Mouse (Mus musculus) cerebellum, postnatal 4 days (tissue): Measurements from ENCODE around the gene AL607142.1.
A peak's percentile ranks its signal among the peaks of the same experiment; 100 is the strongest.

ENCODE experiments used
- DNase-seq, 2 experiments: peaks; one replicate each; pipeline ENCODE4 v3.0.0; 2022; ENCODE audit warnings: low spot score in 2 of 2, mixed read lengths in 1 of 2

Gene AL607142.1

GRCm38 (mm10) chr4:120057529-120057928 lies 7.3 kb upstream of the AL607142.1 start:
- no peak for DNase-seq

- no peak for DNase-seq
Measured at GRCm38 (mm10) chr4:120058157-120058556, 6.6 kb upstream of the AL607142.1 start.

- no peak for DNase-seq
Measured at GRCm38 (mm10) chr4:120058794-120059193, 6.0 kb upstream of the AL607142.1 start.

GRCm38 (mm10) chr4:120061727-120062126 lies 3.1 kb upstream of the AL607142.1 start:
- no peak for DNase-seq

- DNase-seq = no peak
Measured at GRCm38 (mm10) chr4:120062198-120062597, 2.6 kb upstream of the AL607142.1 start.

- DNase-seq = no peak
Measured at GRCm38 (mm10) chr4:120062754-120063153, 2.0 kb upstream of the AL607142.1 start.

GRCm38 (mm10) chr4:120063353-120064124 lies 1.3 kb upstream of the AL607142.1 start:
- DNase-seq = no peak

- no peak for DNase-seq
Measured at GRCm38 (mm10) chr4:120066841-120067591, 2.2 kb downstream of the AL607142.1 start.

GRCm38 (mm10) chr4:120067592-120068235 lies 2.9 kb downstream of the AL607142.1 start:
- DNase-seq = no peak

GRCm38 (mm10) chr4:120068883-120069581 lies 4.2 kb downstream of the AL607142.1 start:
- no peak for DNase-seq

GRCm38 (mm10) chr4:120069582-120069980 lies 4.8 kb downstream of the AL607142.1 start:
- DNase-seq = no peak

- no peak for DNase-seq
Measured at GRCm38 (mm10) chr4:120071411-120071810, 6.6 kb downstream of the AL607142.1 start.

- no peak for DNase-seq
Measured at GRCm38 (mm10) chr4:120071842-120072507, 7.2 kb downstream of the AL607142.1 start.

GRCm38 (mm10) chr4:120074061-120074460 lies 9.3 kb downstream of the AL607142.1 start:
- peak in 1 of 2 experiments; percentile 41 for DNase-seq

GRCm38 (mm10) chr4:120077322-120077721 lies 12.5 kb downstream of the AL607142.1 start:
- no peak for DNase-seq

GRCm38 (mm10) chr4:120082527-120082926 lies 17.7 kb downstream of the AL607142.1 start:
- DNase-seq = no peak

GRCm38 (mm10) chr4:120083700-120084099 lies 18.9 kb downstream of the AL607142.1 start:
- no peak for DNase-seq

GRCm38 (mm10) chr4:120089536-120089935 lies 24.7 kb downstream of the AL607142.1 start:
- no peak for DNase-seq

GRCm38 (mm10) chr4:120091997-120092783 lies 27.4 kb downstream of the AL607142.1 start:
- no peak for DNase-seq

- no peak for DNase-seq
Measured at GRCm38 (mm10) chr4:120096935-120097334, 32.1 kb downstream of the AL607142.1 start.
